Mouse (Mus musculus) brain, embryonic 14.5 days (tissue): ENCODE measurements around the gene Dmrt3. TPM values are rescaled to one million over a fixed set of nuclear protein-coding genes. Genes with fewer than 3 reads are reported as not detected.

Experiments
- DNase-seq: peaks from one replicate; pipeline ENCODE4 v3.0.0-alpha.2; 2011; ENCODE audit warnings: low read depth
- CTCF ChIP-seq: fragments of 200-500 bp; IDR thresholded peaks from 2 replicates; pipeline ENCODE4 v1.5.1; 2012; ENCODE audit warnings: inconsistent platforms, mild to moderate bottlenecking, moderate library complexity, borderline replicate concordance; ENCODE audit not compliant: insufficient read depth, insufficient read length; ENCODE audit errors: extremely low read depth
- POLR2A ChIP-seq: fragments of 200-500 bp; IDR thresholded peaks from 2 replicates; pipeline ENCODE4 v1.6.1; 2012; ENCODE audit warnings: mild to moderate bottlenecking, inconsistent platforms, borderline replicate concordance; ENCODE audit not compliant: poor library complexity, insufficient read depth, insufficient read length, severe bottlenecking; ENCODE audit errors: extremely low read depth
- polyA plus RNA-seq: library from polyadenylated mRNA; depleted of rRNA; stranded (reverse); fragments of >200 nt; gene quantifications from 2 replicates; pipeline ENCODE4 v1.2.3, GENCODE M21; 2012

Dmrt3 gene
- polyA plus RNA-seq, 1 experiment: 2.1 TPM

GRCm38 (mm10) chr19:25635622-25636244, 25.6 kb downstream of the Dmrt3 start:
- no peak for TF ChIP-seq POLR2A
- TF ChIP-seq CTCF: peak; percentile 100
- DNase-seq: peak; percentile 89

- no peak for TF ChIP-seq POLR2A
- TF ChIP-seq CTCF: no peak
- no peak for DNase-seq
These were observed 28.8 kb downstream of the Dmrt3 start for GRCm38 (mm10) chr19:25638766-25639361.

- no peak for DNase-seq
- no peak for TF ChIP-seq POLR2A
These were observed 31.7 kb downstream of the Dmrt3 start for GRCm38 (mm10) chr19:25641786-25642185.

GRCm38 (mm10) chr19:25647136-25647535, 37.0 kb downstream of the Dmrt3 start:
- no peak for DNase-seq
- TF ChIP-seq POLR2A (no peak), CTCF (no peak)

- no peak for TF ChIP-seq POLR2A
- no peak for TF ChIP-seq CTCF
- no peak for DNase-seq
These were observed 38.6 kb downstream of the Dmrt3 start for GRCm38 (mm10) chr19:25648701-25649100.

GRCm38 (mm10) chr19:25650474-25650873, 40.4 kb downstream of the Dmrt3 start:
- DNase-seq: no peak

GRCm38 (mm10) chr19:25652560-25652959, 42.5 kb downstream of the Dmrt3 start:
- DNase-seq: no peak
- TF ChIP-seq POLR2A: no peak

More at GRCm38 (mm10) chr19:25650474-25650873, 40.4 kb downstream of the Dmrt3 start:
- TF ChIP-seq POLR2A: no peak
- TF ChIP-seq CTCF: no peak

GRCm38 (mm10) chr19:25654034-25654749, 44.1 kb downstream of the Dmrt3 start:
- TF ChIP-seq CTCF (no peak), POLR2A (no peak)
- DNase-seq: no peak

GRCm38 (mm10) chr19:25665486-25666339, 55.6 kb downstream of the Dmrt3 start:
- DNase-seq: no peak
- TF ChIP-seq POLR2A (no peak), CTCF (peak; percentile 43; the same call in 1 of the 2 replicates)

GRCm38 (mm10) chr19:25667836-25668235, 57.7 kb downstream of the Dmrt3 start:
- DNase-seq: no peak
- TF ChIP-seq POLR2A (no peak), CTCF (no peak)
